Mouse (Mus musculus): ENCODE measurements at regions not wholly inside any gene's neighbourhood (a gene's known extent, or its start where the extent isn't known, plus 50 kb on each side); places are given as distances from the start of the nearest gene placed in this dataset.

DNA sequence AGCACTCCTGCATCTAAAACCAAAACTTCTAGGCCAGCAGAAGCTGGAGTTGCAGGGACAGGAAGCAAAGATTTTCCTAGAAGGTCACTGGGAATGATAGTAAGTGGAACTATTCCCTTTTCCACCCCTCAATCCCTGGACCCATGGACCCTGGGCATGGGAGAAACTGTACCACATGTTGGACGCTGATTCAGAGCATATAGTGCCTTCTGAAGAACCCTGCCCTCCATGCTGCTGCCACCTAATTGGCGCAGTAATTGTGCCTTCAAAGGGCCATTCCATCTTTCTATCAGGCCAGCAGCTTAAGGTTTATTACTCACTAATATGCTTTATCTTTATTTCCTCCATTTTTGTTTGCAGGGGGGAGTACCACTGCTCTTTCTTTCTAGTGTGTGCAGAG lies 516.8 kb downstream of the Plekhb2 start:
- no peak overlapping the region for H3K27ac ChIP-seq (ENCODE audit: low read depth, low read length)
- no peak for ATAC-seq (replicated peaks; ENCODE audit: insufficient number of reproducible peaks, low FRiP score, low TSS enrichment)
- H3K9me3 ChIP-seq (replicated peaks; ENCODE audit: control insufficient read depth, low read length) = no peaks in the 10 kb centered on the region
- H3K4me2 ChIP-seq = no peak overlapping the region
- no peak overlapping the region for H3K9ac ChIP-seq (ENCODE audit: low read depth, low read length)
- H3K36me3 ChIP-seq (ENCODE audit: control insufficient read depth, insufficient read depth, low read length) = no peaks in the 10 kb centered on the region
- no peaks in the 10 kb centered on the region for H3K4me1 ChIP-seq (ENCODE audit: control insufficient read depth, insufficient read depth, low read length)
- WGBS (ENCODE audit: insufficient replicate concordance) = 82% methylated on average over 2 of the region's 2 CpGs
- no peak overlapping the region for H3K4me3 ChIP-seq (ENCODE audit: low read depth, low read length)
- no peaks in the 10 kb centered on the region for H3K27me3 ChIP-seq (ENCODE audit: control insufficient read depth, insufficient read depth, low read length)

GRCm38 (mm10) chr1:35372751-35373150 lies 523.0 kb downstream of the Plekhb2 start:
- H3K9ac ChIP-seq (ENCODE audit: low read depth, low read length) = no peak overlapping the region
- H3K27ac ChIP-seq (ENCODE audit: low read depth, low read length) = no peak overlapping the region
- no peaks in the 10 kb centered on the region for H3K27me3 ChIP-seq (ENCODE audit: control insufficient read depth, insufficient read depth, low read length)
- WGBS (ENCODE audit: insufficient replicate concordance) = 84% methylated on average over 4 of the region's 4 CpGs
- no peaks in the 10 kb centered on the region for H3K36me3 ChIP-seq (ENCODE audit: control insufficient read depth, insufficient read depth, low read length)
- no peak overlapping the region for H3K4me3 ChIP-seq (ENCODE audit: low read depth, low read length)
- no peak overlapping the region for H3K4me2 ChIP-seq
- no peak for ATAC-seq (replicated peaks; ENCODE audit: insufficient number of reproducible peaks, low FRiP score, low TSS enrichment)
- H3K9me3 ChIP-seq (replicated peaks; ENCODE audit: control insufficient read depth, low read length) = no peaks in the 10 kb centered on the region
- H3K4me1 ChIP-seq (ENCODE audit: control insufficient read depth, insufficient read depth, low read length) = no peaks in the 10 kb centered on the region

DNA sequence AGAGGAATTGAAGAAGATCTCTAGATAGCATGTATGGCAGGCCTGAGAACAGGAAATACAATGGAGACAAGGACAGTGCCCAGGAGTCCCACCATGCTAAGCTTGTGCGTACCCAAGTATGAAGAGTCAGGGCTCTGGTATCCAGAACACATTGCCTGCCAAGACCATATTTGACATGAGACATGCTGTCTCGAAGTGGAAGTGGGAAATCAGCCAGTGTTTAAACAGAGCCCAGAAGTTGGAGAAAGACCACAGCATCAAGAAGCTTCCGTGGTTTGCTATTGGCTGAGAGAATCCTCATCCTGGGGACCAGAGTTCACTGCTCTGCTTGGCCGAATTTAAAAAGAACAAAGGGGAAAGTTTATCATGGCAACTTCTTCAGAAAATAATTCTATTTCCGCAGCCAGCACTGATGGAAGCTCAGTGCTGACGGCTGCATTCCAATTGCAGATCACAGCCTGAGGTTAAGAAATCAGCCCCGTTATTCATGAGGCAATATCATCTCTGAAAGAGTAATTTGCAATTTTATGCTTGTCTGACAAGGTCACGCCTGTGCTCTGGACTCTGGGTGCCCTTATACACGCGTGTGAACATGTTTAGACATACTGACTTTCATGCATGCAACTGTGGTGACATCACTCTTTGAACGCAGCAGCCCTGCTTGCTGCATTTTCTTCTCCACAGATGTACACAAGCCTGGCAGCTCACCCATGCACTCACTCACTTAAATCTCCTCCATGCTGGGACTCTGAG lies 531.0 kb downstream of the Plekhb2 start:
- H3K4me1 ChIP-seq (ENCODE audit: control insufficient read depth, insufficient read depth, low read length) = no peaks in the 10 kb centered on the region
- H3K36me3 ChIP-seq (ENCODE audit: control insufficient read depth, insufficient read depth, low read length) = no peaks in the 10 kb centered on the region
- no peaks in the 10 kb centered on the region for H3K9me3 ChIP-seq (replicated peaks; ENCODE audit: control insufficient read depth, low read length)
- H3K4me2 ChIP-seq = no peak overlapping the region
- H3K27me3 ChIP-seq (ENCODE audit: control insufficient read depth, insufficient read depth, low read length) = no peaks in the 10 kb centered on the region
- no peak overlapping the region for H3K9ac ChIP-seq (ENCODE audit: low read depth, low read length)
- H3K4me3 ChIP-seq (ENCODE audit: low read depth, low read length) = no peak overlapping the region
- H3K27ac ChIP-seq (ENCODE audit: low read depth, low read length) = no peak overlapping the region
- 77% methylated on average over 11 of the region's 11 CpGs for WGBS (ENCODE audit: insufficient replicate concordance)
- no peak for ATAC-seq (replicated peaks; ENCODE audit: insufficient number of reproducible peaks, low FRiP score, low TSS enrichment)

GRCm38 (mm10) chr1:35385430-35385829 lies 535.7 kb downstream of the Plekhb2 start:
- no peak overlapping the region; the same call in 1 of the 2 replicates for H3K4me2 ChIP-seq
- H3K9ac ChIP-seq (ENCODE audit: low read depth, low read length) = no peak overlapping the region
- H3K36me3 ChIP-seq (ENCODE audit: control insufficient read depth, insufficient read depth, low read length) = no peaks in the 10 kb centered on the region
- ATAC-seq (replicated peaks; ENCODE audit: insufficient number of reproducible peaks, low FRiP score, low TSS enrichment) = no peak; the same call in 1 of the 2 replicates
- H3K9me3 ChIP-seq (replicated peaks; ENCODE audit: control insufficient read depth, low read length) = no peaks in the 10 kb centered on the region
- 45% methylated on average over 9 of the region's 9 CpGs for WGBS (ENCODE audit: insufficient replicate concordance)
- H3K27me3 ChIP-seq (ENCODE audit: control insufficient read depth, insufficient read depth, low read length) = no peaks in the 10 kb centered on the region
- H3K27ac ChIP-seq (ENCODE audit: low read depth, low read length) = no peak overlapping the region
- no peaks in the 10 kb centered on the region for H3K4me1 ChIP-seq (ENCODE audit: control insufficient read depth, insufficient read depth, low read length)
- no peak overlapping the region for H3K4me3 ChIP-seq (ENCODE audit: low read depth, low read length)

- Histone ChIP-seq H3K4me2 (no peak overlapping the region), H3K9me3 (replicated peaks; ENCODE audit: control insufficient read depth, low read length) (no peaks in the 10 kb centered on the region), H3K4me3 (ENCODE audit: low read depth, low read length) (no peak overlapping the region), H3K27me3 (ENCODE audit: control insufficient read depth, insufficient read depth, low read length) (no peaks in the 10 kb centered on the region), H3K36me3 (ENCODE audit: control insufficient read depth, insufficient read depth, low read length) (no peaks in the 10 kb centered on the region), H3K9ac (ENCODE audit: low read depth, low read length) (no peak overlapping the region), H3K4me1 (ENCODE audit: control insufficient read depth, insufficient read depth, low read length) (no peaks in the 10 kb centered on the region), H3K27ac (ENCODE audit: low read depth, low read length) (no peak overlapping the region)
- ATAC-seq (replicated peaks; ENCODE audit: insufficient number of reproducible peaks, low FRiP score, low TSS enrichment) = no peak
- 36% methylated on average over 6 of the region's 6 CpGs for WGBS (ENCODE audit: insufficient replicate concordance)
Observed at GRCm38 (mm10) chr1:35388181-35388580, 538.4 kb downstream of the Plekhb2 start.

- Histone ChIP-seq H3K27ac (ENCODE audit: low read depth, low read length) (no peak overlapping the region), H3K4me1 (ENCODE audit: control insufficient read depth, insufficient read depth, low read length) (no peaks in the 10 kb centered on the region), H3K9me3 (replicated peaks; ENCODE audit: control insufficient read depth, low read length) (no peaks in the 10 kb centered on the region), H3K4me2 (no peak overlapping the region), H3K9ac (ENCODE audit: low read depth, low read length) (no peak overlapping the region), H3K36me3 (ENCODE audit: control insufficient read depth, insufficient read depth, low read length) (no peaks in the 10 kb centered on the region), H3K27me3 (ENCODE audit: control insufficient read depth, insufficient read depth, low read length) (no peaks in the 10 kb centered on the region), H3K4me3 (ENCODE audit: low read depth, low read length) (no peak overlapping the region)
- 72% methylated on average over 4 of the region's 4 CpGs for WGBS (ENCODE audit: insufficient replicate concordance)
- no peak for ATAC-seq (replicated peaks; ENCODE audit: insufficient number of reproducible peaks, low FRiP score, low TSS enrichment)
Observed at GRCm38 (mm10) chr1:35390371-35390770, 540.6 kb downstream of the Plekhb2 start.

DNA sequence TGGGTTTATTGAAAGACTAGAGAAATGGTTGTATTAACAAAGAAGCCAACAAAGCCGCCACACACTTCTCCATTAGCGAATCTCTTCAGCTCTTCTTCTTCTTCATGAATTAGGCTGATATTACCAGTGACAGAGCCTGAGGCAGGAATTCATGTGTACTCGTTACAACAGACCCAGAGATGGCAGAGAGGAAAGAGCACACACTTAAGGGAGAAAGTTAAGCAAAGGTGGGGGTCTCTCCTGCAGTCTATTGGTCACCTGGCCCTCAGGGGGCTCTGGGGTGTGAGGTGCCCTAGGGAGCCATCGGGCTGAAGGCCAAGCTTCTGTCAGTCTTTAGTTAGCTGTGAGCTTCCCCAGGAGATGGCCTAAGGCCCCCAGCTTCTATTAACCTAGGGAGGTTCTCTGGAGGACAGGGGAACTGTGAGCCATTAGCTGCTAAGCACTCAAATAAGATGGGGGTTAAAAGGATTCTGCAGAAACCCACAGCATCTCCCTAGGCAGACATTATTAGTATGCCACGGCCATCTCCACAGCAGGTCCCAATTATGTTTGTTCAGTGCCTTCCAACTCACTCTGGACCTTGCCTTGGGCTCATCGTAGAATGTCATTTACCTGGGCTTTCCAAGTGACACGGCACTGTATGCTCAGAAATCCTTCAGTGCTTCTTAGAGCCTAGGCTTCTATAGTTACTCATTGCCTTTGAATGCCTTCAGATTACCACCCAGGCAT lies 541.2 kb downstream of the Plekhb2 start:
- H3K27me3 ChIP-seq (ENCODE audit: control insufficient read depth, insufficient read depth, low read length) = no peaks in the 10 kb centered on the region
- H3K4me1 ChIP-seq (ENCODE audit: control insufficient read depth, insufficient read depth, low read length) = no peaks in the 10 kb centered on the region
- H3K4me2 ChIP-seq = no peak overlapping the region
- no peak overlapping the region for H3K27ac ChIP-seq (ENCODE audit: low read depth, low read length)
- H3K4me3 ChIP-seq (ENCODE audit: low read depth, low read length) = no peak overlapping the region
- no peak overlapping the region for H3K9ac ChIP-seq (ENCODE audit: low read depth, low read length)
- no peaks in the 10 kb centered on the region for H3K36me3 ChIP-seq (ENCODE audit: control insufficient read depth, insufficient read depth, low read length)
- no peaks in the 10 kb centered on the region for H3K9me3 ChIP-seq (replicated peaks; ENCODE audit: control insufficient read depth, low read length)
- WGBS (ENCODE audit: insufficient replicate concordance) = 75% methylated on average over 7 of the region's 7 CpGs
- no peak for ATAC-seq (replicated peaks; ENCODE audit: insufficient number of reproducible peaks, low FRiP score, low TSS enrichment)

DNA sequence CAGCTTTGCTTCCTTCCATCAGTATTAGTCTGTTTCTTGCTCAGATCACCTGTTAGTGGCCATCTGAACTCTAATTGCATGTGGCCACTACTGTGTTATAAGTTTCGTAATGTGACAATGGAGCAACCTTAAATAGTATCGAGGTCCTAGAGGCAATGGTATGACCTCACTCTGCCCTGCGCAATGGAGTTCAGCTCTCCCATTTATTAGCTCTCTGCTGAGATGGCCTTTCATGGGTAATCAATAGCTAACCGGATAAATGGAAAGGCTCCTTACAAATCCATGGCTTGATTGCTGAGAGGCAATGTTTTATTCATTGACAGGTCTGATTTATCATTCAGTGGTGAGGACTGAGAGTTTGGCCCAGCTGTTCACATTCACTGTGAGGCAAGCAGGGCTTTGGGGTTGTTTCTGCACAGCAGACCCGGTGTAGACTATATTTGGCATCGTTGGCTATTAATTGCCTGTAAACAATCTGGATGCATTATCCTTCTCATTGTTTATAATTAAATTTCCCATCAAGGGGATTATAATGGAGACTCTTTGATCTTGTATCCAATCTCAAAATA lies 543.9 kb downstream of the Plekhb2 start:
- H3K4me3 ChIP-seq (ENCODE audit: low read depth, low read length) = no peak overlapping the region
- H3K36me3 ChIP-seq (ENCODE audit: control insufficient read depth, insufficient read depth, low read length) = no peaks in the 10 kb centered on the region
- no peak overlapping the region for H3K9ac ChIP-seq (ENCODE audit: low read depth, low read length)
- no peak for ATAC-seq (replicated peaks; ENCODE audit: insufficient number of reproducible peaks, low FRiP score, low TSS enrichment)
- H3K27ac ChIP-seq (ENCODE audit: low read depth, low read length) = no peak overlapping the region
- H3K27me3 ChIP-seq (ENCODE audit: control insufficient read depth, insufficient read depth, low read length) = no peaks in the 10 kb centered on the region
- 87% methylated on average over 6 of the region's 6 CpGs for WGBS (ENCODE audit: insufficient replicate concordance)
- no peak overlapping the region for H3K4me2 ChIP-seq
- no peaks in the 10 kb centered on the region for H3K4me1 ChIP-seq (ENCODE audit: control insufficient read depth, insufficient read depth, low read length)
- H3K9me3 ChIP-seq (replicated peaks; ENCODE audit: control insufficient read depth, low read length) = no peaks in the 10 kb centered on the region

All from heart, embryonic 11.5 days (tissue).